Mouse (Mus musculus) spleen, adult 2 months (tissue): ENCODE results near the gene Ubtf.

Experiments
- CTCF ChIP-seq: fragments of 200-500 bp; IDR thresholded peaks from 2 replicates; pipeline ENCODE4 v1.5.1; 2011; ENCODE audit warnings: mild to moderate bottlenecking, inconsistent platforms; ENCODE audit not compliant: insufficient read depth, insufficient read length, insufficient replicate concordance; ENCODE audit errors: extremely low read depth
- POLR2A ChIP-seq: fragments of 200-500 bp; IDR thresholded peaks from 2 replicates; pipeline ENCODE4 v1.6.1; 2011; ENCODE audit warnings: low read depth, low read length, inconsistent platforms

DNA sequence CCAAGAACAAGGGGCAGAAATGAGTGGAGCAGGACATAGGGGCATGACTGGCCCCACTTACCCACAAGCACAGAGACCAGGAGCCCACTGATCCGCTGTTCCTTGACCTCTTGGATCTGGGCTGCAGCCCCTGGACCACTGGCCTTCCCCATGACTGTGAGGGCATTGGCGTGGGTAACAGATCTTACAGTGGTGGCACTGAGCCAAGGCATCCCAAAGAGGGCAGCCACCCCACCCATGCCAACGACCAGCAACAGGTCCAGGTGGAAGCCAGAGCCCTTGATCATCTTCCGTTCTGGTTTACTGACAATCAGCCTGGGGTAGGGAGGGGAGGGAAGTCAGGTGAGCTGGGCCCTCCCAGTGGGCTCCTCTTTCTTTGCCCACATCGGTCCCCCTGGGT lies 32.8 kb upstream of the Ubtf start:
- TF ChIP-seq POLR2A (no peak), CTCF (no peak)
